Mouse (Mus musculus) myocyte (in vitro differentiated cells): ENCODE results near the gene Lrrc8e. TPM values are rescaled to one million over a fixed set of nuclear protein-coding genes. Genes with fewer than 3 reads are reported as not detected.

ENCODE experiments used
- H3K27me3 ChIP-seq: one replicate; pipeline ENCODE4 v1.6.1; 2011; ENCODE audit not compliant: control insufficient read depth, insufficient read depth, insufficient read length
- H3K36me3 ChIP-seq: one replicate; pipeline ENCODE4 v1.6.1; 2011; ENCODE audit not compliant: control insufficient read depth, insufficient read depth
- H3K4me2 ChIP-seq: one replicate; pipeline ENCODE4 v1.6.1; 2011; ENCODE audit warnings: low read depth, control low read depth
- H3K4me3 ChIP-seq: one replicate; pipeline ENCODE4 v1.5.1; 2011; ENCODE audit warnings: mild to moderate bottlenecking, control low read depth, moderate library complexity
- H3K79me2 ChIP-seq: one replicate; pipeline ENCODE4 v1.6.1; 2011; ENCODE audit not compliant: control insufficient read depth, insufficient read depth
- H3ac ChIP-seq: one replicate; pipeline ENCODE4 v1.6.1; 2011; ENCODE audit not compliant: control insufficient read depth, insufficient read length
- CEBPB ChIP-seq: IDR thresholded peaks from 2 replicates; pipeline ENCODE4 v1.6.1; 2011; ENCODE audit warnings: mild to moderate bottlenecking, moderate library complexity; ENCODE audit not compliant: poor library complexity, insufficient read depth, severe bottlenecking
- E2F4 ChIP-seq: IDR thresholded peaks from one replicate; pipeline ENCODE4 v1.6.1; 2011; ENCODE audit warnings: mild to moderate bottlenecking, control low read depth, moderate library complexity; ENCODE audit not compliant: insufficient read depth
- MAX ChIP-seq: IDR thresholded peaks from one replicate; pipeline ENCODE4 v1.6.1; 2011; ENCODE audit warnings: low read depth, mild to moderate bottlenecking, control low read depth
- MYOD1 ChIP-seq, 3 experiments: IDR thresholded peaks; one replicate each; pipeline ENCODE4 v1.6.1; 2011; ENCODE audit warnings: control low read depth in 2 of 3, low read depth in 2 of 3, mild to moderate bottlenecking in 2 of 3, moderate library complexity in 1 of 3; ENCODE audit not compliant: insufficient read length in 2 of 3, control insufficient read depth in 1 of 3
- MYOG ChIP-seq, 3 experiments: IDR thresholded peaks; one replicate each; pipeline ENCODE4 v1.6.1; 2011; ENCODE audit warnings: control low read depth in 2 of 3, low read depth in 2 of 3, mild to moderate bottlenecking in 2 of 3; ENCODE audit not compliant: insufficient read length in 2 of 3, control insufficient read depth in 1 of 3, insufficient read depth in 1 of 3
- POLR2A ChIP-seq: IDR thresholded peaks from one replicate; pipeline ENCODE4 v1.6.1; 2011; ENCODE audit warnings: low read depth, mild to moderate bottlenecking, control low read depth, moderate library complexity; ENCODE audit not compliant: insufficient read length
- POLR2AphosphoS2 ChIP-seq: IDR thresholded peaks from one replicate; pipeline ENCODE4 v1.6.1; 2011; ENCODE audit warnings: low read depth, control low read depth; ENCODE audit not compliant: insufficient read length
- REST ChIP-seq: IDR thresholded peaks from one replicate; pipeline ENCODE4 v1.6.1; 2011; ENCODE audit warnings: mild to moderate bottlenecking, control low read depth, moderate library complexity; ENCODE audit not compliant: insufficient read depth, insufficient read length
- SRF ChIP-seq: IDR thresholded peaks from one replicate; pipeline ENCODE4 v1.6.1; 2011; ENCODE audit warnings: low read depth; ENCODE audit not compliant: control insufficient read depth, insufficient read length
- TCF12 ChIP-seq: IDR thresholded peaks from one replicate; pipeline ENCODE4 v1.6.1; 2011; ENCODE audit warnings: mild to moderate bottlenecking, control low read depth; ENCODE audit not compliant: poor library complexity, insufficient read depth, severe bottlenecking
- TCF3 ChIP-seq: IDR thresholded peaks from one replicate; pipeline ENCODE4 v1.6.1; 2011; ENCODE audit warnings: low read depth, control low read depth; ENCODE audit not compliant: insufficient read length
- USF1 ChIP-seq: IDR thresholded peaks from one replicate; pipeline ENCODE4 v1.6.1; 2011; ENCODE audit warnings: low read depth, mild to moderate bottlenecking, control low read depth, moderate library complexity
- polyA plus RNA-seq: library from polyadenylated mRNA; unstranded; fragments of >200 nt; fragmentation: generic; extraction: Trizol; gene quantifications from one replicate; pipeline ENCODE4 v1.2.1, GENCODE M21; 2012; ENCODE audit warnings: missing spikeins

The Lrrc8e gene
- polyA plus RNA-seq, 1 experiment, result 2.4 TPM

DNA sequence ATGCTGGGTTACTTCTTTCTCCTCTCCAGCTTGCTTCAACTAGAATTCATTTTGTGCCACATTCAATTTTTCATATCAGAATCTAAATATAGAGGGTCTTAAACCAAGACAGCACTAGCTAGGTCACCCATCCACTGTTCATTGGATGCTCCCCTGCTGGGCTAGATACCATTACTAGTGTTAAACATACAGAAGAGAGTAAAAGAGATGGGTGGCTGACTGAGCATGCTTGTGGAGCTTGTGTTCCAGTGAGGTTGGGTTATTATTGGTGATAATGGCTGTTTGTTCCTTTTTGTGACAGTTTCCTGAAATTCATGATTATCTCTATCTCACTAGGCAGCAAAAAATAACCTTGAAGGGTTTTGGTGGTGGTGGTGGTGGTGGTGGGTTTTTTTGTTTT is 4.6 kb upstream of the Lrrc8e start:
- Histone ChIP-seq H3K36me3 (no peaks in the 10 kb centered on the region), H3K4me2 (no peak overlapping the region), H3K79me2 (no peaks in the 10 kb centered on the region), H3K27me3 (peaks cover 27% of the 10 kb centered on the region), H3K4me3 (no peak overlapping the region), H3ac (no peak overlapping the region)
- TF ChIP-seq CEBPB, result no peak
- TF ChIP-seq MYOD1 (IDR thresholded peaks at IDR 0.05; ENCODE audit: control insufficient read depth in 1 of 3, insufficient read length in 2 of 3, low read depth in 2 of 3), result no peak
- no peak for TF ChIP-seq POLR2A
- no peak for TF ChIP-seq REST
- TF ChIP-seq USF1, result no peak
- TF ChIP-seq POLR2AphosphoS2, result no peak
- TF ChIP-seq SRF, result no peak
- no peak for TF ChIP-seq E2F4
- no peak for TF ChIP-seq MAX
- TF ChIP-seq TCF12, result no peak
- TF ChIP-seq TCF3, result no peak
- no peak for TF ChIP-seq MYOG (IDR thresholded peaks at IDR 0.05; ENCODE audit: control insufficient read depth in 1 of 3, insufficient read depth in 1 of 3, insufficient read length in 2 of 3, low read depth in 2 of 3)

DNA sequence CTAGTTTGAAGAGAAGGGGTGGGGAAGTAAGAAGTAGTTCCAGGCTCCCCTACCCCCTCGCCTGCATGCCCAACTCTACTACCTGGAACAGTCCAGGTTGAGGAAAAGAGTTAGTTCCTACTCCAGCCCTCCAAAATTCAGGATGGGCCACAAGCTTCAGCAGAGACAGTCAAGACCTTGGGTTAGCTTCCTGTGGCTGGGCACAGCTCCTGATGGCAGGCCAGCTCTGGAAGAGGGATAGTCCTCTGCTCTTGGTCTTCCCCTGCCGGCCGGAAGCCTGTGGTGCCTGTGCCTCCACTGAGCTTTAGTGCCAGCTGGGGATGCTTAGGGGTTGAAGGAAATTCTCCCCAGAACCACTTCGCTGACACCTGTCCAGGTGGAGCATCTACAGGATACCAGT is 304 bp upstream of the Lrrc8e start:
- no peaks in the 10 kb centered on the region for H3K36me3 ChIP-seq
- H3ac ChIP-seq, result no peak overlapping the region
- TF ChIP-seq MYOG (IDR thresholded peaks at IDR 0.05; ENCODE audit: control insufficient read depth in 1 of 3, insufficient read depth in 1 of 3, insufficient read length in 2 of 3, low read depth in 2 of 3), result no peak
- no peak for TF ChIP-seq E2F4
- TF ChIP-seq REST, result no peak
- TF ChIP-seq POLR2A, result no peak
- TF ChIP-seq MYOD1 (IDR thresholded peaks at IDR 0.05; ENCODE audit: control insufficient read depth in 1 of 3, insufficient read length in 2 of 3, low read depth in 2 of 3), result no peak
- no peak for TF ChIP-seq USF1
- TF ChIP-seq CEBPB, result no peak
- TF ChIP-seq TCF3, result no peak
- no peak for TF ChIP-seq MAX
- no peak for TF ChIP-seq SRF
- TF ChIP-seq POLR2AphosphoS2, result no peak
- TF ChIP-seq TCF12, result no peak
- peaks cover 14% of the 10 kb centered on the region for H3K27me3 ChIP-seq
- H3K4me3 ChIP-seq, result peak overlapping the region; percentile 23
- H3K4me2 ChIP-seq, result peak overlapping the region; percentile 73
- no peaks in the 10 kb centered on the region for H3K79me2 ChIP-seq

DNA sequence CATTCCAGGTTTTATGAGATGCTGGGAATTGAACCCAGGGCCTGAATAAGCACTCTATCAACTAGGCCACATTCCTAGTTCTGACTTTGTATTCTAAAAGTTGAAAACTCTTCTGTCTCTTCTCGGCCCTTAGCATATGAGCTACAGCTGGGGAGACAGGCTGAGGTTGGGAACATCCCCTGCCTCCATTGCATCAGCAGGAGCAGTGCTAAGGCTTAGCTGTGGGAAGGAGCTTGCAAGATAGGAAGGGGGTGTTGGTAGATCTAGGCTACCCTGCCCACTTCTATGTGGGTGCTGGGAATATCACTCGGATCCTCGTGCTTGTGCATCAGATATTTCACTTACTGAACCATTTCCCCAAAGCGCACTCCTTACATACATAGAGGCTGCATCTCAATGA is 1.3 kb downstream of the Lrrc8e start:
- no peak overlapping the region for H3K4me2 ChIP-seq
- no peak for TF ChIP-seq TCF3
- no peak for TF ChIP-seq SRF
- no peak for TF ChIP-seq MYOD1 (IDR thresholded peaks at IDR 0.05; ENCODE audit: control insufficient read depth in 1 of 3, insufficient read length in 2 of 3, low read depth in 2 of 3)
- no peak for TF ChIP-seq REST
- TF ChIP-seq CEBPB, result no peak
- no peak for TF ChIP-seq TCF12
- no peak for TF ChIP-seq E2F4
- TF ChIP-seq POLR2AphosphoS2, result no peak
- TF ChIP-seq MAX, result no peak
- no peak for TF ChIP-seq MYOG (IDR thresholded peaks at IDR 0.05; ENCODE audit: control insufficient read depth in 1 of 3, insufficient read depth in 1 of 3, insufficient read length in 2 of 3, low read depth in 2 of 3)
- no peak for TF ChIP-seq USF1
- no peak for TF ChIP-seq POLR2A
- no peaks in the 10 kb centered on the region for H3K36me3 ChIP-seq
- H3K27me3 ChIP-seq, result peaks cover 14% of the 10 kb centered on the region
- no peak overlapping the region for H3ac ChIP-seq
- no peaks in the 10 kb centered on the region for H3K79me2 ChIP-seq
- peak overlapping the region; percentile 23 for H3K4me3 ChIP-seq

DNA sequence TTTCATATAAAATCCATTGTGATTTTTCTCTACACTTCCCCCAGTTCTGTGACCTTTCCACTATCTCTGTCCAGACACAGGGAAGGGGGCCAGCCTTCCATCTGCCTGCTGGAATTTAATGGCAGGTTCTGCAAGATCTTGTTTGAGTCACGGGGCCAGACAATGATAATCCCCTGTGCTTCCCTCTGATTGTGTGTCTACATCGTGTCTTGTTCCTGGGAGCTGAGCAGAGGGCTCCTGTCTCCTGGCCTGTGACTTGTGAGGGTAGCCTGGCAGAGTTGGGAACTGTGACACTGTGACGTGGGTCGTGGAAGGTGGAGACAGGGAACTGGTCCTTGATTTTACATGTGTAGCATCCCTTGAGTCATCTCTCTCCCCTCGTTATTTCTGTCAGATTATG is 3.2 kb downstream of the Lrrc8e start:
- H3K79me2 ChIP-seq, result no peaks in the 10 kb centered on the region
- H3K4me3 ChIP-seq, result no peak overlapping the region
- TF ChIP-seq POLR2A (no peak), SRF (no peak), POLR2AphosphoS2 (no peak)
- H3K4me2 ChIP-seq, result no peak overlapping the region
- H3ac ChIP-seq, result no peak overlapping the region
- H3K36me3 ChIP-seq, result no peaks in the 10 kb centered on the region
- peaks cover 1% of the 10 kb centered on the region for H3K27me3 ChIP-seq

DNA sequence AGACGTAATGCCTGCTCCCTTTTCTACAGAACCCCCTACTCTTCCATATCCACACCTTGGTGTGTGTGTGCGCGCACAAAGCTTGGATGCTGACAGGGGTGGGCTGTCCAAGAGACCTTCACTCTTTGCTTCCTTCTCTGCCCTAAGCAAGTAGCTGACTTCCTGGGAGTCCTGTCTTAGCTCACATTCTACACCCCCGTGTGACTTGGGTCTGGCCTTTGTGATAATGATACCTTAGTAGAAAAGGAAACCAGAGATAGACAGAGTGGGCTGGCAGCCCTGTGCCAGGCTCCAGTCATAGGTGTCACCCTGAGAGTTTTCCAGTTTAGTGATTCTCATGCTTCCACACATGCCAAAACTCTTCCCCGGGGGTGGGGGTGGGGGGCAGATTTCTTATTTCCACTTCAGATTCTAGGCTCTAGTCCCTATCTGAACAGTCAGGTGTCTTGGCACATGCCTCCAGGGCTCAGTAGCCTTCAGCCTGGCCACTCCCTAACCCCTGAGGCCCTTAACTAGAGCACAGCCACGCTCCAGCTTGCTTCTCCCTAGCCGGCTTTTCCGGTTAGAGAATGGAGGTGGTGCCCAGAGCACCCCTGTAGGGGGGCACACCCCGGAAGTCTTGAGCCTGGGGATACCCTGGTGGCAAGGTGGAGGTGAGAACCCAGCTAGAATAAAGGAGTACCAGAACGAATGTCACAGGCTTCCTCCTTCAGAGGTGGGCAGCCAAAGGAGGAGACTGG is 4.2 kb downstream of the Lrrc8e start:
- Histone ChIP-seq H3K36me3 (no peaks in the 10 kb centered on the region), H3K4me3 (no peak overlapping the region), H3K27me3 (no peaks in the 10 kb centered on the region), H3K79me2 (no peaks in the 10 kb centered on the region), H3K4me2 (no peak overlapping the region), H3ac (no peak overlapping the region)
- TF ChIP-seq POLR2A (no peak), REST (no peak), MYOD1 (IDR thresholded peaks at IDR 0.05; ENCODE audit: control insufficient read depth in 1 of 3, insufficient read length in 2 of 3, low read depth in 2 of 3) (no peak)
